Mouse (Mus musculus) kidney, adult 2 months (tissue): Measurements from ENCODE around the gene D930020B18Rik. TPM values are rescaled to one million over a fixed set of nuclear protein-coding genes. Genes with fewer than 3 reads are reported as not detected.

Experiments
- DNase-seq: peaks from one replicate; pipeline ENCODE4 v3.0.0; 2021
- H3K27ac ChIP-seq: fragments of 200-500 bp; 2 replicates; pipeline ENCODE4 v1.5.1; 2012; ENCODE audit warnings: low read depth, low read length, control low read depth, inconsistent platforms; ENCODE audit not compliant: insufficient read depth
- H3K27me3 ChIP-seq: fragments of 200-500 bp; replicated peaks from 2 replicates; pipeline ENCODE4 v1.6.1; 2012; ENCODE audit warnings: mild to moderate bottlenecking, moderate library complexity, low read length, inconsistent platforms; ENCODE audit not compliant: control insufficient read depth, insufficient read depth
- H3K36me3 ChIP-seq: fragments of 200-500 bp; 2 replicates; pipeline ENCODE4 v1.6.1; 2012; ENCODE audit warnings: mild to moderate bottlenecking, moderate library complexity, low read length, inconsistent platforms; ENCODE audit not compliant: control insufficient read depth, insufficient read depth
- H3K4me1 ChIP-seq: fragments of 200-500 bp; 2 replicates; pipeline ENCODE4 v1.6.1; 2011; ENCODE audit warnings: low read length; ENCODE audit not compliant: control insufficient read depth, insufficient read depth
- H3K4me3 ChIP-seq: fragments of 200-500 bp; 2 replicates; pipeline ENCODE4 v1.5.1; 2011; ENCODE audit warnings: mild to moderate bottlenecking, low read depth, low read length, control low read depth; ENCODE audit not compliant: insufficient read depth
- CTCF ChIP-seq: fragments of 200-500 bp; conservative IDR thresholded peaks from 2 replicates; pipeline ENCODE4 v1.5.1; 2011; ENCODE audit warnings: low read depth, mild to moderate bottlenecking, control low read depth, low read length, moderate library complexity, mixed read lengths; ENCODE audit not compliant: insufficient read depth, insufficient read length
- POLR2A ChIP-seq: fragments of 200-500 bp; IDR thresholded peaks from one replicate; pipeline ENCODE4 v1.6.1; 2011; ENCODE audit warnings: low read depth, low read length, control low read depth
- WGBS: fragments of 180-500 bp; shearing (Covaris S2); methylation state at CpG from one replicate; pipeline ENCODE4 v1.1.7; 2018; 5-methylcytosine and 5-hydroxymethylcytosine counted together
- polyA plus RNA-seq: library from polyadenylated mRNA; depleted of rRNA; stranded (reverse); fragments of >200 nt; gene quantifications from 2 replicates; pipeline ENCODE4 v1.2.3, GENCODE M21; 2012; rRNA removed

D930020B18Rik gene
- polyA plus RNA-seq, 1 experiment, result 0.02 TPM

GRCm38 (mm10) chr10:121728226-121728625 is 86.8 kb downstream of the D930020B18Rik start:
- no peaks in the 10 kb centered on the region for H3K27me3 ChIP-seq
- no peaks in the 10 kb centered on the region for H3K36me3 ChIP-seq
- no peak for TF ChIP-seq POLR2A
- TF ChIP-seq CTCF, result no peak
- no peak overlapping the region for H3K27ac ChIP-seq
- DNase-seq, result no peak
- H3K4me3 ChIP-seq, result no peak overlapping the region
- no peaks in the 10 kb centered on the region for H3K4me1 ChIP-seq
- WGBS, result 97% methylated on average over 4 of the region's 4 CpGs

GRCm38 (mm10) chr10:121731048-121731725 is 89.8 kb downstream of the D930020B18Rik start:
- Histone ChIP-seq H3K27me3 (no peaks in the 10 kb centered on the region), H3K36me3 (no peaks in the 10 kb centered on the region), H3K4me3 (no peak overlapping the region), H3K27ac (no peak overlapping the region), H3K4me1 (no peaks in the 10 kb centered on the region)
- 89% methylated on average over 8 of the region's 8 CpGs for WGBS
- TF ChIP-seq CTCF, result no peak
- TF ChIP-seq POLR2A, result no peak
- DNase-seq, result no peak

GRCm38 (mm10) chr10:121732542-121732941 is 91.2 kb downstream of the D930020B18Rik start:
- Histone ChIP-seq H3K36me3 (no peaks in the 10 kb centered on the region), H3K4me3 (no peak overlapping the region), H3K4me1 (no peaks in the 10 kb centered on the region), H3K27me3 (no peaks in the 10 kb centered on the region), H3K27ac (no peak overlapping the region)
- no peak for DNase-seq
- WGBS, result 88% methylated on average over 9 of the region's 9 CpGs
- no peak for TF ChIP-seq POLR2A
- no peak for TF ChIP-seq CTCF

- Histone ChIP-seq H3K27ac (no peak overlapping the region), H3K36me3 (no peaks in the 10 kb centered on the region), H3K27me3 (no peaks in the 10 kb centered on the region), H3K4me1 (no peaks in the 10 kb centered on the region), H3K4me3 (no peak overlapping the region)
- WGBS, result 92% methylated on average over 3 of the region's 3 CpGs
- DNase-seq, result no peak
- TF ChIP-seq POLR2A, result no peak
- no peak for TF ChIP-seq CTCF
Measured at GRCm38 (mm10) chr10:121737256-121737655, 95.9 kb downstream of the D930020B18Rik start.

- Histone ChIP-seq H3K4me1 (no peaks in the 10 kb centered on the region), H3K27me3 (no peaks in the 10 kb centered on the region), H3K4me3 (peak within 1 kb of the TSS; percentile 78), H3K27ac (no peak within 1 kb of the TSS), H3K36me3 (no peaks in the 10 kb centered on the region)
- no peak for TF ChIP-seq POLR2A
- TF ChIP-seq CTCF, result no peak
- WGBS, result under 1% methylated on average over 68 of the region's 68 CpGs
- DNase-seq, result peak; percentile 89
Measured at GRCm38 (mm10) chr10:121739548-121740505, 98.4 kb downstream of the D930020B18Rik start, which contains the start of gene BC048403. Gene BC048403 (plus strand): TSS chr10:121739937.

- H3K4me1 ChIP-seq, result no peaks in the 10 kb centered on the region
- peaks cover 2% of the 10 kb centered on the region for H3K36me3 ChIP-seq
- no peak for DNase-seq
- no peak overlapping the region for H3K27ac ChIP-seq
- H3K4me3 ChIP-seq, result no peak overlapping the region
- no peak for TF ChIP-seq POLR2A
- TF ChIP-seq CTCF, result no peak
- no peaks in the 10 kb centered on the region for H3K27me3 ChIP-seq
- 47% methylated on average over 4 of the region's 4 CpGs for WGBS
Measured at GRCm38 (mm10) chr10:121742336-121742735, 100.9 kb downstream of the D930020B18Rik start.

Other genes with a start within 250 kb of the D930020B18Rik start
- 31.1 and 35.3 TPM in 2 replicates for gene Rassf3, start 165.2 kb upstream of the D930020B18Rik start, polyA plus RNA-seq
- gene Tbk1, start 54.8 kb upstream of the D930020B18Rik start, polyA plus RNA-seq, result 7.6 and 14.8 TPM in 2 replicates
- gene Xpot, start 15.3 kb upstream of the D930020B18Rik start, polyA plus RNA-seq, result 78.0 and 108 TPM in 2 replicates
- gene BC048403, start 98.3 kb downstream of the D930020B18Rik start, polyA plus RNA-seq, result 5.2 and 5.5 TPM in 2 replicates